Mouse (Mus musculus) kidney, adult 2 months (tissue): ENCODE measurements around the gene Sufu.

Experiments used
- CTCF ChIP-seq: fragments of 200-500 bp; conservative IDR thresholded peaks from 2 replicates; pipeline ENCODE4 v1.5.1; 2011; ENCODE audit warnings: low read depth, mild to moderate bottlenecking, control low read depth, low read length, moderate library complexity, mixed read lengths; ENCODE audit not compliant: insufficient read depth, insufficient read length
- POLR2A ChIP-seq: fragments of 200-500 bp; IDR thresholded peaks from one replicate; pipeline ENCODE4 v1.6.1; 2011; ENCODE audit warnings: low read depth, low read length, control low read depth

- TF ChIP-seq CTCF (no peak), POLR2A (no peak)
Observed at GRCm38 (mm10) chr19:46522433-46523044, 125.8 kb downstream of the Sufu start.
